Mouse (Mus musculus): Measurements from ENCODE around the gene Kcnb1. TPM values are rescaled to one million over a fixed set of nuclear protein-coding genes. Genes with fewer than 3 reads are reported as not detected.
"Not testable (repeated sequence)": the region's sequence is repeated elsewhere in the genome, so short reads cannot be mapped to it uniquely, and the experiment has no call there.

Kcnb1 gene
- polyA plus RNA-seq, 1 experiment from 2014 or later, result 0.96 TPM

GRCm38 (mm10) chr2:167212089-167212488, 22.1 kb upstream of the Kcnb1 start:
- H3K9me3 ChIP-seq (ENCODE audit: control insufficient read depth, low read length), result no peaks in the 10 kb centered on the region
- no peak overlapping the region for H3K4me3 ChIP-seq (ENCODE audit: low read depth, low read length)
- no peaks in the 10 kb centered on the region for H3K4me1 ChIP-seq (ENCODE audit: control insufficient read depth, insufficient read depth, low read length)
- no peak overlapping the region for H3K27ac ChIP-seq (ENCODE audit: low read depth, low read length)
- no peaks in the 10 kb centered on the region for H3K36me3 ChIP-seq (ENCODE audit: control insufficient read depth, insufficient read depth, low read length)
- H3K4me2 ChIP-seq, result no peak overlapping the region
- H3K9ac ChIP-seq (ENCODE audit: low read length), result no peak overlapping the region
- DNase-seq (ENCODE audit: low spot score, missing footprints) (no peak), ATAC-seq (ENCODE audit: low FRiP score) (no peak)
- WGBS, result 92% methylated on average over 3 of the region's 3 CpGs
- H3K27me3 ChIP-seq (ENCODE audit: control insufficient read depth, insufficient read depth, low read length), result no peaks in the 10 kb centered on the region

GRCm38 (mm10) chr2:167209900-167210299, 19.9 kb upstream of the Kcnb1 start:
- Histone ChIP-seq H3K9ac (ENCODE audit: low read length) (no peak overlapping the region), H3K27ac (ENCODE audit: low read depth, low read length) (no peak overlapping the region), H3K4me3 (ENCODE audit: low read depth, low read length) (no peak overlapping the region), H3K36me3 (ENCODE audit: control insufficient read depth, insufficient read depth, low read length) (no peaks in the 10 kb centered on the region), H3K9me3 (ENCODE audit: control insufficient read depth, low read length) (no peaks in the 10 kb centered on the region), H3K4me2 (no peak overlapping the region), H3K27me3 (ENCODE audit: control insufficient read depth, insufficient read depth, low read length) (no peaks in the 10 kb centered on the region), H3K4me1 (ENCODE audit: control insufficient read depth, insufficient read depth, low read length) (no peaks in the 10 kb centered on the region)
- ATAC-seq (ENCODE audit: low FRiP score) (no peak), DNase-seq (ENCODE audit: low spot score, missing footprints) (no peak)
- 81% methylated on average over 9 of the region's 9 CpGs for WGBS

GRCm38 (mm10) chr2:167208984-167209383, 19.0 kb upstream of the Kcnb1 start:
- Histone ChIP-seq H3K4me2 (no peak overlapping the region), H3K9ac (ENCODE audit: low read length) (no peak overlapping the region), H3K4me3 (ENCODE audit: low read depth, low read length) (no peak overlapping the region), H3K4me1 (ENCODE audit: control insufficient read depth, insufficient read depth, low read length) (no peaks in the 10 kb centered on the region), H3K36me3 (ENCODE audit: control insufficient read depth, insufficient read depth, low read length) (no peaks in the 10 kb centered on the region), H3K9me3 (ENCODE audit: control insufficient read depth, low read length) (no peaks in the 10 kb centered on the region), H3K27ac (ENCODE audit: low read depth, low read length) (no peak overlapping the region), H3K27me3 (ENCODE audit: control insufficient read depth, insufficient read depth, low read length) (no peaks in the 10 kb centered on the region)
- DNase-seq (ENCODE audit: low spot score, missing footprints) (no peak), ATAC-seq (ENCODE audit: low FRiP score) (no peak)
- WGBS, result 82% methylated on average over 3 of the region's 3 CpGs

- WGBS, result 88% methylated on average over 18 of the region's 18 CpGs
These were observed 16.1 kb upstream of the Kcnb1 start for GRCm38 (mm10) chr2:167205918-167206629.

DNA sequence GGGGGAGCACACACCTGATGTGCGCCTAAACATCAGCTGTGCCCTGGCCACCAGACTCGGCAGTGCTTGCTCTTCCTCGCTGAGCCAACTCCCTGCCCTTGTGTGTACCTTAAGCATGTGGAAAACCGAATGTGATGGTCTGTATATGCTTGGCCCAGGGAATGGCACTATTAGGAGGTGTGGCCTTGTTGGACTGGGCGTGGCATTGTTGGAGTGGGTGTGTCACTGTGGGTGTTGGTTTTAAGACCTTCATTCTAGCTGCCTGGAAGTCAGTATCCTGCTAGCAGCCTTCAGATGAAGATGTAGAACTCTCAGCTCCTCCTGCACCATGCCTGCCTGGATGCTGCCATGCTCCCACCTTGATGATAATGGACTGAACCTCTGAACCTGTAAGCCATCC, 14.7 kb upstream of the Kcnb1 start:
- not testable (repeated sequence) for H3K4me1 ChIP-seq (ENCODE audit: control insufficient read depth, insufficient read depth, low read length); H3K9me3 ChIP-seq (ENCODE audit: control insufficient read depth, low read length); DNase-seq (ENCODE audit: low spot score, missing footprints); H3K27me3 ChIP-seq (ENCODE audit: control insufficient read depth, insufficient read depth, low read length); H3K4me2 ChIP-seq; ATAC-seq (ENCODE audit: low FRiP score); H3K27ac ChIP-seq (ENCODE audit: low read depth, low read length); H3K36me3 ChIP-seq (ENCODE audit: control insufficient read depth, insufficient read depth, low read length); H3K4me3 ChIP-seq (ENCODE audit: low read depth, low read length); H3K9ac ChIP-seq (ENCODE audit: low read length)
- 92% methylated on average over 5 of the region's 5 CpGs for WGBS

More at GRCm38 (mm10) chr2:167205918-167206629, 16.1 kb upstream of the Kcnb1 start:
- no peak overlapping the region for H3K9ac ChIP-seq (ENCODE audit: low read length)
- no peaks in the 10 kb centered on the region for H3K9me3 ChIP-seq (ENCODE audit: control insufficient read depth, low read length)
- no peak overlapping the region for H3K4me2 ChIP-seq
- H3K4me3 ChIP-seq (ENCODE audit: low read depth, low read length), result no peak overlapping the region
- no peaks in the 10 kb centered on the region for H3K27me3 ChIP-seq (ENCODE audit: control insufficient read depth, insufficient read depth, low read length)
- DNase-seq (ENCODE audit: low spot score, missing footprints), result no peak
- ATAC-seq (ENCODE audit: low FRiP score), result no peak
- peaks cover 6% of the 10 kb centered on the region for H3K4me1 ChIP-seq (ENCODE audit: control insufficient read depth, insufficient read depth, low read length)
- H3K27ac ChIP-seq (ENCODE audit: low read depth, low read length), result no peak overlapping the region
- no peaks in the 10 kb centered on the region for H3K36me3 ChIP-seq (ENCODE audit: control insufficient read depth, insufficient read depth, low read length)

- 77% methylated on average over 7 of the region's 7 CpGs for WGBS
- no peak overlapping the region for H3K9ac ChIP-seq (ENCODE audit: low read length)
- H3K4me3 ChIP-seq (ENCODE audit: low read depth, low read length), result no peak overlapping the region
- no peaks in the 10 kb centered on the region for H3K36me3 ChIP-seq (ENCODE audit: control insufficient read depth, insufficient read depth, low read length)
- no peaks in the 10 kb centered on the region for H3K9me3 ChIP-seq (ENCODE audit: control insufficient read depth, low read length)
- peaks cover 11% of the 10 kb centered on the region for H3K4me1 ChIP-seq (ENCODE audit: control insufficient read depth, insufficient read depth, low read length)
- DNase-seq (ENCODE audit: low spot score, missing footprints), result no peak
- no peak overlapping the region for H3K4me2 ChIP-seq
- no peaks in the 10 kb centered on the region for H3K27me3 ChIP-seq (ENCODE audit: control insufficient read depth, insufficient read depth, low read length)
- no peak for ATAC-seq (ENCODE audit: low FRiP score)
- no peak overlapping the region for H3K27ac ChIP-seq (ENCODE audit: low read depth, low read length)
These were observed 13.7 kb upstream of the Kcnb1 start for GRCm38 (mm10) chr2:167203505-167204166.

DNA sequence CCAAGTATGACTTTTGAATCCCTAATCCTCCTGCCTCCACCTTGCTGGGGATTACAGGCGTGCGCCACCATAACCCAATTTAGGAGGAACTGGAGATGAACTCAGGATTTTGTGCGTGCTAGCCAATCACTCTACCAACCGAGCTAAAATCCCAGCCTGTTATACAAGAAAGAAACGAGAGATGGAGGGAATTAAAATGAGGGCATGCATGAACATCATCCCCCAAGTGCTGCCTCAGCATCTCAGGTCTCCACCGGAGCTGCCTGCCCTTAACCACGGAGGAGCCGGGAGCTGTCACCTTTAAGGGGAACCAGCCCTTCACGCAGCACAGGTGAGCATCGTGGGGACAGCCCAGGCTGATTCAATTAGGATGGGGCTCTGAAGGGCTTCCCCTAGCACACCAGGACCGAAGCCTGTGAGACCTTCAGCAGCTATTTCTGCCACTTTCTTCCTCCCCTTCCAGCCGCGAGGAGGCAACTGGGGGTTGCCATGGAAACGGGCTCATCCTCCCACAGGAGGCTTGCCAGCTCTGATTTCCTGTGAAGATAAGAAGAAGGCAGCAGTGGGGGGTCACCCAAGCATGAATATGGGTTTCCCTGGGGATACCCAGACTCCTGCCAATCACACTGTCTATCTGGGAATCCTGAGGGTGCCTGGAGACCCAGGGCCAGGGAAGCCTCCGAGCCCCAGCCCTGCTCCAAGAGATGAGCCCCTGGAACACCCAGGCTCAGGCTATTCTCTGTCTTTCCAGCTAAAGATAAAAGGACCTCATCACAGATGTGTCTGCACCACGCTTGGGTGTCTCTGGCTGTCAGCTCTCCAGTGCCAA, 11.7 kb upstream of the Kcnb1 start:
- ATAC-seq (ENCODE audit: low FRiP score) (peak; percentile 64; the same call in 1 of the 2 replicates), DNase-seq (ENCODE audit: low spot score, missing footprints) (peak; percentile 92)
- no peak overlapping the region for H3K4me2 ChIP-seq
- H3K36me3 ChIP-seq (ENCODE audit: control insufficient read depth, insufficient read depth, low read length), result no peaks in the 10 kb centered on the region
- H3K9ac ChIP-seq (ENCODE audit: low read length), result no peak overlapping the region
- H3K27me3 ChIP-seq (ENCODE audit: control insufficient read depth, insufficient read depth, low read length), result no peaks in the 10 kb centered on the region
- H3K4me3 ChIP-seq (ENCODE audit: low read depth, low read length), result no peak overlapping the region
- no peak overlapping the region for H3K27ac ChIP-seq (ENCODE audit: low read depth, low read length)
- no peaks in the 10 kb centered on the region for H3K9me3 ChIP-seq (ENCODE audit: control insufficient read depth, low read length)
- WGBS, result 23% methylated on average over 16 of the region's 16 CpGs
- H3K4me1 ChIP-seq (ENCODE audit: control insufficient read depth, insufficient read depth, low read length), result peaks cover 13% of the 10 kb centered on the region

- 73% methylated on average over 13 of the region's 13 CpGs for WGBS
- ATAC-seq (ENCODE audit: low FRiP score), result no peak
These were observed 8.9 kb upstream of the Kcnb1 start for GRCm38 (mm10) chr2:167198660-167199427.

More at GRCm38 (mm10) chr2:167198660-167199427, 8.9 kb upstream of the Kcnb1 start:
- no peaks in the 10 kb centered on the region for H3K36me3 ChIP-seq (ENCODE audit: control insufficient read depth, insufficient read depth, low read length)
- no peak overlapping the region for H3K9ac ChIP-seq (ENCODE audit: low read length)
- H3K27ac ChIP-seq (ENCODE audit: low read depth, low read length), result no peak overlapping the region
- peaks cover 13% of the 10 kb centered on the region for H3K4me1 ChIP-seq (ENCODE audit: control insufficient read depth, insufficient read depth, low read length)
- H3K9me3 ChIP-seq (ENCODE audit: control insufficient read depth, low read length), result no peaks in the 10 kb centered on the region
- H3K4me2 ChIP-seq, result no peak overlapping the region
- no peaks in the 10 kb centered on the region for H3K27me3 ChIP-seq (ENCODE audit: control insufficient read depth, insufficient read depth, low read length)
- no peak overlapping the region for H3K4me3 ChIP-seq (ENCODE audit: low read depth, low read length)
- no peak for DNase-seq (ENCODE audit: low spot score, missing footprints)

Measured in midbrain, embryonic 11.5 days (tissue).